Mouse (Mus musculus): ENCODE results near the gene Intu. TPM values are rescaled to one million over a fixed set of nuclear protein-coding genes. Genes with fewer than 3 reads are reported as not detected.
A peak's percentile ranks its signal among the peaks of the same experiment; 100 is the strongest.

Gene Intu
- polyA plus RNA-seq, 1 experiment from 2014 or later, result 6.8 TPM

DNA sequence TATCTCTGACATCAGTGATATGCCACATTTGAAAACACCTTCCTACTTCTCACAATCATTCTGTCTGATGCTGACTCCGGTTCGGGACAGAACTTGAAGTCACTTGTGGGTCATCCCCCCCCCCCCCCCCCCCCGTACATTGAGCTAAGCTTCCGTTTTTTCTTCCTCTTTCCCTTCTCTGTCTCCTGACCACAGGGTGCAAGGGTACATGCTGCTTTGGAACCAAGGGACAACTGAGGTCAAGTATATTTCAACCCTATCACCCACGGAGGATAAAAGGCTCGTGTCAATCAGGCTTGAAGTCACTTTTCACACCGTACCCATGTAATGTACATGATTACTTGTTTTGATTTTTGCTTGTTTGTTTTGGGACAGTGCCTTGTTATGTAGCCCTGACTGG lies 241 bp upstream of the Intu start:
- H3K27ac ChIP-seq, result no peak overlapping the region
- H3K36me3 ChIP-seq, result no peaks in the 10 kb centered on the region
- H3K4me1 ChIP-seq, result peaks cover 41% of the 10 kb centered on the region
- no peak; the same call in 1 of the 2 replicates for ATAC-seq (ENCODE audit: low FRiP score)
- H3K4me3 ChIP-seq, result peak overlapping the region; percentile 63
- H3K27me3 ChIP-seq, result peaks cover 46% of the 10 kb centered on the region
- peak overlapping the region; percentile 100 for H3K4me2 ChIP-seq (replicated peaks)
- no peaks in the 10 kb centered on the region for H3K9me3 ChIP-seq (replicated peaks)
- 10% methylated on average over 5 of the region's 7 CpGs for WGBS
- no peak overlapping the region for H3K9ac ChIP-seq

DNA sequence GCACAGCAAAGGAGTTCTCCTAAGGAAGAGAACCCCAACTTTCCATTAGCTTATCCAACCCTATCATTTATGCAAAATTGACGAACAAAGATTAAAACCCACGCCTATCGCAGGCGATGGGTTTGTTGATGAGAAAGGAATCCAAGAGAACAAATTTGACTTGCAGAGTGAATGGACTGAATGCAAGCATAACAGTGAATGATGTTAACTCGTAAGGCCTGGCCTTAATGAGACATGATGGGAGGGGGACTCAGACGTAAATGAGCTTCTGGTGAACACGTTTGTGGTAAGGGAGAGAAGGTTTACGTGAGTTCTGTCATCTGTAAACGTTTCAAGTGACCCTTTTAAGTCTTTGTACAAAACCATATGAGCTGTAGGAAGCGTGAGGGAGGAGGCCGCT lies 1.2 kb downstream of the Intu start:
- Histone ChIP-seq H3K4me3 (peak overlapping the region; percentile 63), H3K9me3 (replicated peaks) (no peaks in the 10 kb centered on the region), H3K4me1 (peaks cover 34% of the 10 kb centered on the region), H3K27me3 (peaks cover 40% of the 10 kb centered on the region), H3K27ac (no peak overlapping the region), H3K4me2 (replicated peaks) (peak overlapping the region; percentile 100), H3K36me3 (no peaks in the 10 kb centered on the region), H3K9ac (peak overlapping the region; percentile 70; the same call in 1 of the 2 replicates)
- WGBS, result 5% methylated on average over 11 of the region's 11 CpGs
- no peak for ATAC-seq (ENCODE audit: low FRiP score)

GRCm38 (mm10) chr3:40534141-40534540 lies 3.1 kb downstream of the Intu start:
- H3K9ac ChIP-seq, result no peak overlapping the region
- peaks cover 34% of the 10 kb centered on the region for H3K27me3 ChIP-seq
- no peak for ATAC-seq (ENCODE audit: low FRiP score)
- peaks cover 19% of the 10 kb centered on the region for H3K4me1 ChIP-seq
- no peak overlapping the region for H3K4me2 ChIP-seq (replicated peaks)
- no peak overlapping the region for H3K4me3 ChIP-seq
- H3K9me3 ChIP-seq (replicated peaks), result no peaks in the 10 kb centered on the region
- no peaks in the 10 kb centered on the region for H3K36me3 ChIP-seq
- H3K27ac ChIP-seq, result no peak overlapping the region
- WGBS, result 80% methylated on average over 4 of the region's 4 CpGs

DNA sequence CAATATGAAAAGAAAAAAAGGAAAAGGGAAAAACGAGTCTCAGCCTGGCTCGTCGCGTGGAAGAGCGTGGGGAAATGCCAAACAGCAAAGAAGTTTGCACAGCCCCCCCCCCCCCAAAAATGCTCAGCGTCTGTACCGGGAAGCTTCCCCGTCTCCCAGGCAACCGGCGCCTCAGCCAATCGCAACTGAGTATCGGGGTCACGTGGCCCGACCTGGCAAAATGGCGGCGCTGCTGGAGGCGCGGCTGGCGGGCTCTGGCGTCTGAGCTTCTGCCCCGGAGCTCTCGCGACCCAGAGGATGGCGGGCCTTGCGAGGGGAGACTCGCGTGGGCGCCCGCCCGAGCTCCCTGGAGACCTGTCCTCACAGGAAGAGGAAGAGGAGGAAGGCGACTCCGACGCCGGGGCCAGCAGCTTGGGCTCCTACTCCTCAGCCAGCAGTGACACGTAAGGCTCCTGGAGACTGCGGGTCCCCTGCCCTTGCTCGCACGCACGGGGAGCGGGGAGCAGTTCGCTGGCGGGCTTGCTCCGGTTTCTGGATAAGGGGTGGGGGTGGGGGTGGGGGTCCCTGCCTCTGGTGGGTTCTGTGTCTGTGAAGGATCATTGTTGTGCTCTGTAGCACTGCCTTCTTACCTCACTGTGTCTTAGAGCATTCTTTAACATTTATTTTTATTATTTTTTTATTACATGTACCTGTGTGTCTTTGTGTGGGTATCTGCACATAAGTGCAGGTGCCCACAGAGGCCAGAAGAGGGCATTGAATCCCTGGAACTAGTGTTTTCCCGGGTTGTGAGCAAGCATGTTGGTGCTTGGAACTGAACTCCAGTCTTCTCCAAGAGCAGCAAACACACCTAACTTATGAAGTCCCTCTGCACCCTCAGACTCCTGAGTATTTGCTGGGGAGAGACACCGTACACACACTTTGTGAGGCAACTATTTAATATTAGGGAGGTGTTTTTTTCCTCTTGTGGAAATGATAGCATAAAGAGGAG lies 9.8 kb downstream of the Intu start:
- peak overlapping the region; percentile 64 for H3K27ac ChIP-seq
- H3K27me3 ChIP-seq, result no peaks in the 10 kb centered on the region
- no peaks in the 10 kb centered on the region for H3K9me3 ChIP-seq (replicated peaks)
- peak; percentile 96 for ATAC-seq (ENCODE audit: low FRiP score)
- peak overlapping the region; percentile 79 for H3K9ac ChIP-seq
- no peaks in the 10 kb centered on the region for H3K36me3 ChIP-seq
- WGBS, result 4% methylated on average over 45 of the region's 45 CpGs
- peak overlapping the region; percentile 85 for H3K4me3 ChIP-seq
- peaks cover 3% of the 10 kb centered on the region for H3K4me1 ChIP-seq
- peak overlapping the region; percentile 66 for H3K4me2 ChIP-seq (replicated peaks)

GRCm38 (mm10) chr3:40546621-40547020 lies 15.5 kb downstream of the Intu start:
- Histone ChIP-seq H3K27me3 (no peaks in the 10 kb centered on the region), H3K4me3 (no peak overlapping the region), H3K27ac (no peak overlapping the region), H3K9ac (no peak overlapping the region), H3K9me3 (replicated peaks) (no peaks in the 10 kb centered on the region), H3K4me1 (peaks cover 3% of the 10 kb centered on the region), H3K36me3 (no peaks in the 10 kb centered on the region), H3K4me2 (replicated peaks) (no peak overlapping the region)
- WGBS, result 82% methylated on average over 4 of the region's 4 CpGs
- no peak for ATAC-seq (ENCODE audit: low FRiP score)

DNA sequence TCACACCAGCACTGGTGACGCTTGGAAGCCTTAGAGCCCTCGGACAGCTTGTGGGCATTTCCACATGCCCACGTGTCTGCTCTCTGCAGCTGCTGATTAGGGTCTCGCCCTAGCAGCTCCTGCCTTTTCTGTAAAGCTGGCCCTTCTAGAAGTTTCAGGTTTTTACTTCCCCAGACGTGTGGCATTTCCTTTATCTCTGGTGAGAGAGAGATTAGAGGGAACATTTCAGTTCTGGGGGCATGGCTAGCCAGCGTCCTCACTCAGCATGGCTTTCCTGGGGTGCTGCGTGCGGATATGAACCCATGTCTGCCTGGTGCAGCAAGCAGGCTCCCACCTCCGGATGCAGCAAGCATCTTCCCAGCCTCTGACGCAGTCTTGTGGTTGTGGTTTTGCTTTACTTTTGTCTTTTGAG lies 121.9 kb downstream of the Intu start:
- Histone ChIP-seq H3K4me3 (no peak overlapping the region), H3K27me3 (no peaks in the 10 kb centered on the region), H3K36me3 (peaks cover 16% of the 10 kb centered on the region), H3K27ac (no peak overlapping the region), H3K4me1 (no peaks in the 10 kb centered on the region), H3K4me2 (replicated peaks) (no peak overlapping the region), H3K9ac (no peak overlapping the region), H3K9me3 (replicated peaks) (no peaks in the 10 kb centered on the region)
- WGBS, result 74% methylated on average over 10 of the region's 10 CpGs
- no peak for ATAC-seq (ENCODE audit: low FRiP score)

DNA sequence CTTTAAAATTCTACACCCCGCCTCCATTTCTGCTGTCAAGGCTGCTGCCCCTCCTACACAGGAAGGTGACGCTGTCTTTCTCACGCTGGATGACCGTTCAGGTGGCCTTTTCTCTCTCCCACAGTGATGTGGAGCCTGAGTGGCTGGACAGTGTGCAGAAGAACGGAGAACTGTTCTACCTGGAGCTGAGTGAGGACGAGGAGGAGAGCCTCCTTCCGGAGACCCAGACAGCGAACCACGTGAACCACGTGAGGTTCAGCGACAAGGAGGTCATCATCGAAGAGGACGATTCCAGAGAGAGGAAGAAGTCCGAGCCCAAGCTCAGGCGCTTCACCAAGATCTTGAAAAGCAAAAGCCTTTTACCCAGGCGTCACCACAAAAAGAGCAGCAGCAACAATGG lies 122.5 kb downstream of the Intu start:
- no peaks in the 10 kb centered on the region for H3K4me1 ChIP-seq
- H3K4me2 ChIP-seq (replicated peaks), result no peak overlapping the region
- no peak overlapping the region for H3K9ac ChIP-seq
- no peak for ATAC-seq (ENCODE audit: low FRiP score)
- H3K36me3 ChIP-seq, result peaks cover 20% of the 10 kb centered on the region
- 93% methylated on average over 16 of the region's 16 CpGs for WGBS
- no peaks in the 10 kb centered on the region for H3K9me3 ChIP-seq (replicated peaks)
- H3K27me3 ChIP-seq, result no peaks in the 10 kb centered on the region
- H3K4me3 ChIP-seq, result no peak overlapping the region
- no peak overlapping the region for H3K27ac ChIP-seq

DNA sequence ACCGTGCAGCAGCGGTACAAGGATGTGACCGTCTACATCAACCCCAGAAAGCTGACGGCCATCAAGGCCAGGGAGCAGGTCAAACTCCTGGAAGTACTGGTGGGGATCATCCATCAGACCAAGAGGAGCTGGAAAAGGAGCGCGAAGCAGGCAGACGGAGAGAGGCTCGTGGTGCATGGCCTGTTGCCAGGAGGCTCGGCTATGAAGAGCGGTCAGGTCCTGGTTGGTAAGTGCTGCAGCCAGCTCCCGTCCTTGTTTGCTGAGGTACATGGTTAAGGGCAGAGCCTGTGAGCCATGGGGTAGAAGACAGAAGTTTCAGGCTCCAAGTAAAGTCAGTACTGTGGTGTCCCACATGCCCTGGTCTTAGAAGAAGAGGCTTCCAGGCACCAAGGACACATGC lies 122.9 kb downstream of the Intu start:
- Histone ChIP-seq H3K27ac (no peak overlapping the region), H3K27me3 (no peaks in the 10 kb centered on the region), H3K4me2 (replicated peaks) (no peak overlapping the region), H3K9me3 (replicated peaks) (no peaks in the 10 kb centered on the region), H3K4me1 (no peaks in the 10 kb centered on the region), H3K9ac (no peak overlapping the region), H3K36me3 (peaks cover 20% of the 10 kb centered on the region), H3K4me3 (no peak overlapping the region)
- 91% methylated on average over 11 of the region's 11 CpGs for WGBS
- ATAC-seq (ENCODE audit: low FRiP score), result no peak

DNA sequence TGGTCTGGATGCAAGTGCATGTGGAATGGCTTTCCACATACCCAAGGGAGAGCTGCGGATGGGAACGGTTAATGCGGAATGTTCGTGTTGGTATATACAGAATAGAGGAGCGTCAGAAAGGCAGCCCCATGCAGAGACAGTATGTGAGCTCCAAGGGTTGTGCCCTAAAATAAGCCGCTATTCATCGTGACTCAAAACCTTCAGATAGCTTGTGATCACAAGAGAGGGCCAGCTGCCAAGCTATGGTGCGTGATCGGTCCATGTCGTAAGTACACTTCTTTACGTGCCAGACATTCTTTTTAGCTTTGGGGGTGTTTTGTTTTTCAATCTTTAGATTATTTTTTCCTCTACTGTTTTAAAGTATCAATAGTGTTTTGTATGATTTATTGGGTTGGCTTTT lies 124.5 kb downstream of the Intu start:
- Histone ChIP-seq H3K27ac (no peak overlapping the region), H3K4me1 (no peaks in the 10 kb centered on the region), H3K4me2 (replicated peaks) (no peak overlapping the region), H3K27me3 (no peaks in the 10 kb centered on the region), H3K36me3 (peaks cover 20% of the 10 kb centered on the region), H3K9me3 (replicated peaks) (no peaks in the 10 kb centered on the region), H3K9ac (no peak overlapping the region), H3K4me3 (no peak overlapping the region)
- WGBS, result 87% methylated on average over 11 of the region's 11 CpGs
- no peak for ATAC-seq (ENCODE audit: low FRiP score)

DNA sequence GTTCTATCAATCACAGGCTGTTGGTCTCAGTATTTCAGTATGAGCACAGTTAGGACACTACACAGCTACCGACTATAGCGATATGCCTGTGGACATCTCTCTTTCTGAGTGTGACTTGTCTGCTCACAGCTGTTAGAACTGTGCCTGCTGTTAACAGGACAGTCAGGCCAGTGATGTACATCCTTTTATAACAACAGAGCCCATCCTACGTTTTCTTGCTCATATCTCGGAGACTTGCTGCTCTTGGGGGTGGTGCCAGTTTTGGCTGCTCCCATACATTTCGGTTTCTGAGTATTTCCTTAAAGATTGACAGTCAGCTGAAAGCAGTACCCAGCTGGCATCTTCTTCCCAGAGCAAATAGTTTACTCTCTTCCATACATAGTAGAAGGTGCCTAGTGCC lies 125.3 kb downstream of the Intu start:
- 92% methylated on average over 5 of the region's 5 CpGs for WGBS
- no peak for ATAC-seq (ENCODE audit: low FRiP score)
- Histone ChIP-seq H3K27me3 (no peaks in the 10 kb centered on the region), H3K4me1 (no peaks in the 10 kb centered on the region), H3K27ac (no peak overlapping the region), H3K9me3 (replicated peaks) (no peaks in the 10 kb centered on the region), H3K9ac (no peak overlapping the region), H3K36me3 (peaks cover 20% of the 10 kb centered on the region), H3K4me2 (replicated peaks) (no peak overlapping the region), H3K4me3 (no peak overlapping the region)

DNA sequence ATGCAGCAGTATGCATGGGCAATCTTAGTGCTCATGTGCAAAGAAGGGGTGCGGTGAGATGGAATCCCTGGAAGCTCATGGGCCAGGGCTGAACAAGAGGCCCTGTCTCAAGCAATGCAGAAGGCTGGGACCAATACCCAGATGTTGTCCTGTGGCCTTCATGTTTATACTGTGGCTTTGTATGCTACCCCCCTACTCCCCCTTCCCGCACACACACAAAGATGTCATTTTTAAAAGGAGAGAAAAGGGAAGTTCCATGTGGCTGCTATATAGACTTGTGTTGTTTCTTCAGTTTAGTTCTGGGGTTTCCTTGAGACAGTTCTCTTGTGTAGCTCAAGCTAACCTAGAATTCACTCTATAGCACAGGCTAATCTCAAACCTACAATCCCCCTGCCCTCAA lies 129.1 kb downstream of the Intu start:
- Histone ChIP-seq H3K27ac (no peak overlapping the region), H3K27me3 (no peaks in the 10 kb centered on the region), H3K9me3 (replicated peaks) (no peaks in the 10 kb centered on the region), H3K4me3 (no peak overlapping the region), H3K9ac (no peak overlapping the region), H3K4me2 (replicated peaks) (no peak overlapping the region), H3K4me1 (no peaks in the 10 kb centered on the region), H3K36me3 (peaks cover 21% of the 10 kb centered on the region)
- 91% methylated on average over 2 of the region's 2 CpGs for WGBS
- no peak for ATAC-seq (ENCODE audit: low FRiP score)

DNA sequence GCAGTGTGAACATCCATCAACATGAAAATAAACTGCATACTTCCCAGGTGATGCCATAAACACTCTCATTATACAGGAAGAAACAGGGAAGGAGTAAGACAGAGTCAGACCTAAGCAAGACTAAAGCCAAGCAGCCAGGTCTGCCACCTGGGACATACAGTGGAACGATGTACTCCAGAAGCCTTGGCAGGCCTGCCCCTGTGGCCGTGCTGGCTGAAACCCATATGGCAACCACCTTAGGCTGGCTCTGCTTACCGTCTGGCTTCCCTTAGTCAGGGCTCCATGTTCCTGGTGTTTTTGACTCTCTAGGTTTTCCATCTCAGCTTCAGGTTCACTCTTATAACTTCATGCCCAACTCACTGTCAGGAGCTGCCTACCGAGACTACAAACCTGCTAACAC lies 135.0 kb downstream of the Intu start:
- Histone ChIP-seq H3K4me2 (replicated peaks) (no peak overlapping the region), H3K27ac (no peak overlapping the region), H3K9ac (no peak overlapping the region), H3K36me3 (peaks cover 22% of the 10 kb centered on the region), H3K27me3 (no peaks in the 10 kb centered on the region), H3K4me1 (no peaks in the 10 kb centered on the region), H3K4me3 (no peak overlapping the region), H3K9me3 (replicated peaks) (no peaks in the 10 kb centered on the region)
- no peak for ATAC-seq (ENCODE audit: low FRiP score)
- 92% methylated on average over 4 of the region's 4 CpGs for WGBS

Measured in hindbrain, embryonic 12.5 days (tissue).